Mouse (Mus musculus) liver, embryonic 13.5 days (tissue): ENCODE data around the gene Rarres1. TPM values are rescaled to one million over a fixed set of nuclear protein-coding genes. Genes with fewer than 3 reads are reported as not detected.
A peak's percentile ranks its signal among the peaks of the same experiment; 100 is the strongest.

ENCODE experiments used
- ATAC-seq: fragments of 200-750 bp; cut with Nextera tagmentation; 2 replicates; pipeline ENCODE4 v1.8.0; 2017; ENCODE audit warnings: low read depth, mild to moderate bottlenecking, moderate number of reproducible peaks, moderate library complexity
- DNase-seq: peaks from one replicate; pipeline ENCODE4 v3.0.0; 2022
- H3K27ac ChIP-seq: fragments of 300-500 bp; sonication (generic); 2 replicates; pipeline ENCODE4 v1.5.1; 2015; ENCODE audit warnings: moderate library complexity, mild to moderate bottlenecking, inconsistent platforms
- H3K27me3 ChIP-seq: fragments of 300-500 bp; sonication (generic); 2 replicates; pipeline ENCODE4 v1.6.1; 2015; ENCODE audit warnings: mild to moderate bottlenecking, inconsistent platforms
- H3K36me3 ChIP-seq: fragments of 300-500 bp; sonication (generic); 2 replicates; pipeline ENCODE4 v1.6.1; 2015; ENCODE audit warnings: mild to moderate bottlenecking, inconsistent platforms
- H3K4me1 ChIP-seq: fragments of 300-500 bp; sonication (generic); replicated peaks from 2 replicates; pipeline ENCODE4 v1.6.1; 2015; ENCODE audit warnings: inconsistent platforms
- H3K4me2 ChIP-seq: fragments of 300-500 bp; sonication (generic); 2 replicates; pipeline ENCODE4 v1.6.1; 2015; ENCODE audit warnings: inconsistent platforms, mild to moderate bottlenecking, moderate library complexity
- H3K4me3 ChIP-seq: fragments of 300-500 bp; sonication (generic); replicated peaks from 2 replicates; pipeline ENCODE4 v1.5.1; 2015; ENCODE audit warnings: mild to moderate bottlenecking, inconsistent platforms
- H3K9ac ChIP-seq: fragments of 300-500 bp; sonication (generic); 2 replicates; pipeline ENCODE4 v1.6.1; 2015; ENCODE audit warnings: mild to moderate bottlenecking, inconsistent platforms
- H3K9me3 ChIP-seq: fragments of 300-500 bp; sonication (generic); replicated peaks from 2 replicates; pipeline ENCODE4 v1.6.1; 2016; ENCODE audit warnings: inconsistent platforms
- WGBS: fragments of 180-500 bp; shearing (Covaris S2); methylation state at CpG from one replicate; pipeline ENCODE4 v1.1.7; 2015; ENCODE audit not compliant: insufficient replicate concordance; 5-methylcytosine and 5-hydroxymethylcytosine counted together
- polyA plus RNA-seq: library from polyadenylated mRNA; unstranded; fragments of >200 nt; fragmentation: Nextera tagmentation; extraction: Ambion mirVana; gene quantifications from 2 replicates; pipeline ENCODE4 v1.2.1, GENCODE M21; 2015

The Rarres1 gene
- polyA plus RNA-seq = 2.0 TPM in 2 replicates

DNA sequence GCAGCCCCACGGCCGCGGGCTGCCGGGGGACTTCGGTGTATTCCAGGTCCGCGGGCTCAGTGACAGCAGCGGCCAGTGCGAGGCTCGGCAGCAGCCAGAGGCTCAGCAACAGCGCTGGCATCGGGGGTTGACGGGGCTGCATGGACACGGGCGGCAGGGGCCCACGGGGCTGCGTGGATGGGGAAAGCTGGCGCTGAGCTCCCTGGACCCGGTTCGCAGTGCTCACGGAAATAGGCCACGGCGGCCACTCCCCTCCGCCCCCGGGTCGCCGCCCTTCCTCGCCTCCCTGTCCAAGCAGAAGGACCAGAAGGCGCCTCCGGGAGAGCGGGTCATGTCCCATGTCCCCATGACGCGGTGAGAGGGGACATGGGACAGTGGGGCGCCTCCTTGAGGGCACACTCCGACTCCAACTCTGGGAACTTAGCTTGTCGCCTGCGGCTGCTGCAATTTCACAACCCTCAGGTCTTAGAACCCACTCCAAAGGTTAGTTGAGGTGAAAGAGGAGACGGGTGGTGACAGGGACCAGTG lies at the start of gene Rarres1:
Gene Rarres1, minus strand, starts transcription at position 250 of the 528 bp plus-strand sequence.
- H3K27ac ChIP-seq = no peak within 1 kb of the TSS
- peak within 1 kb of the TSS; percentile 76 for H3K4me2 ChIP-seq
- H3K9ac ChIP-seq = peak within 1 kb of the TSS; percentile 49; the same call in 1 of the 2 replicates
- no peaks in the 10 kb centered on the region for H3K36me3 ChIP-seq
- ATAC-seq (0 out of 2 replicates have a peak, but pooled peaks have one; percentile 31), DNase-seq (no peak)
- H3K4me3 ChIP-seq = peak within 1 kb of the TSS; percentile 52
- peaks cover 3% of the 10 kb centered on the region; the same call in 1 of the 2 replicates for H3K4me1 ChIP-seq
- H3K27me3 ChIP-seq = peaks cover 45% of the 10 kb centered on the region
- H3K9me3 ChIP-seq = no peaks in the 10 kb centered on the region
- WGBS = 3% methylated on average over 38 of the region's 38 CpGs

DNA sequence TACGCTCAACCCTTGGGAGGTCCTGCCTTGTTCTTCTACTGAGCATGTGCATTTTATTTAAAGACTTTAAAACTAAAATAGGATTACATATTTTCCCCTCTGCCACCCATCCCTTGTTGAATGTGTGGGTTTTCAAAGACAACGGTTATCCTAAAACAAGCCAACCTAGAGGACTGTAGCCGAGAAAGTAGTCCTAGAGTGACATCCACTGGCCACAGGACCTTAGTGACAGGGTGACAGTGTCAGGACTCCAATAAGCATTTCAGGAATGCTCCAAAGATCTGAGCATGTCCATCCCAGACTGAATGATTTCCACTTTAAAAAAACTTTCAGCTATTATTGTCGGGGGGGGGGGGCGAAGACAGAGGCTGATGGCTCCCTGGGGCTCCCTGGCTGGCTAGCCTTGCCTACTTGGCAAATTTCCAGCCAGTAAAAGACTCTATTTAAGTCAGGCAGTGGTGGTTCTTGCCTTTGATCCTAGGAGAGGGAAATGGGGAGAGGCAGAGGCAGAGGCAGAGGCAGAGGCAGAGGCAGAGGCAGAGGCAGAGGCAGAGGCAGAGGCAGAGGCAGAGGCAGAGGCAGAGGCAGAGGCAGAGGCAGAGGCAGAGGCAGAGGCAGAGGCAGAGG lies 49.5 kb upstream of the Rarres1 start:
- WGBS = 54% methylated on average over 5 of the region's 5 CpGs
- Histone ChIP-seq H3K4me1 (peaks cover 32% of the 10 kb centered on the region), H3K9me3 (no peaks in the 10 kb centered on the region), H3K4me2 (no peak overlapping the region), H3K4me3 (no peak overlapping the region), H3K36me3 (no peaks in the 10 kb centered on the region), H3K27me3 (no peaks in the 10 kb centered on the region), H3K9ac (peak overlapping the region; percentile 29; the same call in 1 of the 2 replicates), H3K27ac (peak overlapping the region; percentile 71)
- ATAC-seq (peak; percentile 61), DNase-seq (no peak)

DNA sequence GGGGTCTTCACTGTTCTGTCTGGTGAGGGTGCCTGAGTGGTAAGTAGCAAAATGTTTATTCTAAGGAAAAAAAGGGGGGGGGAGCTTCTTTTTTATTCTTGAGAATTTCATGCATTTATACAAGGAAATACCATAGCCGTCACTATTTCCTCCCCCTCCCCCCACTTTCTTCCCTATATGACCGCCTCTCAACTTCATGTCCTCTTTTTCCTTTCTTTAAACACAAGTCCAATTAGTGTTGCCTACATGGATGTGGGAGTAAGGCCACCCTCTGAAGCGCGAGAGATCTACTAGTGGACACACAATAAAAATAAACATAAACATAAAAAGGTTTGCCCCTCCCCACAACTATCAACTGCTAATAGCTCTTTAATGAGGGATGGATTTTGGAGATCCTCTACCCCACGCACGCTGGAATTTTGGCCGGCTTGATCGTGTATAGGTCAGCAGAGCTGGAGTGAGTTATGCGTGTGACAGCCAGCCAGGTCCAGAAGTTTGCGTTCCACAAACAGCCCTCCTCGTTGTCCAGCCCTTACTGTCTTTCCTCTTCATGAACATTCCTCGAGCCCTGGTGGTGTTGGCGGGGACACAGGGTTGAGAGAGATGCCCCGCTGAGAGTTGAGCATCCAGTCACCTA lies 42.5 kb upstream of the Rarres1 start:
- DNase-seq (no peak), ATAC-seq (no peak)
- Histone ChIP-seq H3K9ac (no peak overlapping the region), H3K36me3 (no peaks in the 10 kb centered on the region), H3K4me2 (0 out of 2 replicates have a peak overlapping the region, but pooled peaks have one; percentile 24), H3K4me3 (no peak overlapping the region), H3K4me1 (no peaks in the 10 kb centered on the region; the same call in 1 of the 2 replicates), H3K27ac (no peak overlapping the region; the same call in 1 of the 2 replicates), H3K9me3 (no peaks in the 10 kb centered on the region), H3K27me3 (no peaks in the 10 kb centered on the region)
- WGBS = 72% methylated on average over 14 of the region's 14 CpGs

DNA sequence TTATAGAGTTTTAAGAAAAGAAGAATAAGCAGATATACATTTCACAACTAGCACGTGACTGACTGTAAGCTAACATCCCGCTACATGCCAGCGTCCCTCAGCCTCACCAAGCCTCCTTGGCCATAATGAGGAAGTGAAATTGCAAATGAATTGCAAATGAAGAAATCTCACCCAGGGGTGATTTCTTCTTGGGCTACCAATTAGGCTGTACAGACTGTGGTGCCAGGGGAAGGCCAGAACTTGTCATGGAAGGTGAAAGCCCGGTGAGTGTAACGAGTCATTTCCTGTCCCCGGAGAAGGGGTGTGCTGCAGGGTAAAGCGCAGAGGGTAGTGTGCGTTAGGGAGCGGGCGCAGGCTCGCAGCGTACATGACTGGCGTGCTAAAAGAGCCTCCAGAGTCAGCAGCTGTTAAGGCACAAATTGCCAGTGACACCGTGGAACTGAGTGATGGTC lies 41.9 kb upstream of the Rarres1 start:
- Histone ChIP-seq H3K9me3 (no peaks in the 10 kb centered on the region), H3K4me3 (no peak overlapping the region), H3K4me1 (no peaks in the 10 kb centered on the region; the same call in 1 of the 2 replicates), H3K27ac (no peak overlapping the region; the same call in 1 of the 2 replicates), H3K4me2 (0 out of 2 replicates have a peak overlapping the region, but pooled peaks have one; percentile 24), H3K27me3 (no peaks in the 10 kb centered on the region), H3K36me3 (no peaks in the 10 kb centered on the region), H3K9ac (no peak overlapping the region)
- 27% methylated on average over 14 of the region's 14 CpGs for WGBS
- DNase-seq (no peak), ATAC-seq (peak; percentile 46)

DNA sequence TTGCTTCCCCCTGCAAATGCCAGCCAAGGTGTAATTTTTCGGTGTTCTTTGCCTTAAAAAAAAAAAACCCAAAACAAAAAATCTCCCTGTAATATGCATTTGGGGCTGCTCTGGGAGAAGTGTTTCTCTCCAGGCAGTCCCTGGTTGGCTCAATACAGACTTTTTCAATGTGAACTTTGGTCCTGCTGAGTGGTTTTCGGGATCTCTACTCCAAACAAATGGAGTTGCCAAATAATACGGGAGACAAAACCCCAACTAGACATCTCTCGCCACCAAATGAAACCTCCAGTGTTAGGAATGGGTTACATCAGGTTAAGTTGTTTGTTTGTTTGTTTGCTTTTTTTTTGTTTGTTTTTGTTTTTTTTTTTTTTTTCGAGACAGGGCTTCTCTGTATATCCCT lies 39.9 kb upstream of the Rarres1 start:
- no peak for DNase-seq
- no peak overlapping the region for H3K4me2 ChIP-seq
- no peak for ATAC-seq
- H3K9me3 ChIP-seq = no peaks in the 10 kb centered on the region
- H3K4me3 ChIP-seq = no peak overlapping the region
- no peak overlapping the region for H3K9ac ChIP-seq
- 60% methylated on average over 5 of the region's 5 CpGs for WGBS
- no peaks in the 10 kb centered on the region for H3K36me3 ChIP-seq
- no peaks in the 10 kb centered on the region for H3K27me3 ChIP-seq
- H3K4me1 ChIP-seq = no peaks in the 10 kb centered on the region; the same call in 1 of the 2 replicates
- no peak overlapping the region; the same call in 1 of the 2 replicates for H3K27ac ChIP-seq

DNA sequence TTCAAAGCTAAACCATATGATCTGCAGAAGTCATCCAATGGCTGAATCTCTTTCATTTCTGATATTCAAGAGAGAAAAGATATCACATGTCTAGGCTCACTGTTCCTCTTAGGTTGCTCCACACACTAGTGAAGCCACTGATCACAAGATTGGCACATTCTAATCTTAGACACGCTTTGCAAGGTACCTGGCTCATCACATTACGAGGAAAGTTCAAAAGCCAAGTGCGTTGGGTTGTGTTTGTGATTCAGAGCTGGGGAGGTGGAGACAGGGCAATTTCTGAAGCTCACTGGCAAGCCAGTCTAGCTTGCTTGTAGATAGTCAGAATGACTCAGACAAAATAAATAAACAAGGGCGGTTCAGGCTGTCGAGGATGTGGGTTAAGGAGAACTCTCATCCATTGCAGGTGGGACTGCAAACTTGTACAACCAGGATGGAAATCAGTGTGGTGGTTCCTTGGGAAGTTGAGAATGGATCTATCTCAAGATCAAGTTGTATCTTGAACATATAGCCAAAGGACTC lies 38.7 kb upstream of the Rarres1 start:
- Histone ChIP-seq H3K9me3 (no peaks in the 10 kb centered on the region), H3K4me3 (no peak overlapping the region), H3K9ac (no peak overlapping the region), H3K4me2 (no peak overlapping the region), H3K27ac (no peak overlapping the region), H3K27me3 (no peaks in the 10 kb centered on the region), H3K36me3 (no peaks in the 10 kb centered on the region), H3K4me1 (no peaks in the 10 kb centered on the region; the same call in 1 of the 2 replicates)
- no peak for ATAC-seq
- no peak for DNase-seq
- WGBS = 65% methylated on average over 5 of the region's 5 CpGs

DNA sequence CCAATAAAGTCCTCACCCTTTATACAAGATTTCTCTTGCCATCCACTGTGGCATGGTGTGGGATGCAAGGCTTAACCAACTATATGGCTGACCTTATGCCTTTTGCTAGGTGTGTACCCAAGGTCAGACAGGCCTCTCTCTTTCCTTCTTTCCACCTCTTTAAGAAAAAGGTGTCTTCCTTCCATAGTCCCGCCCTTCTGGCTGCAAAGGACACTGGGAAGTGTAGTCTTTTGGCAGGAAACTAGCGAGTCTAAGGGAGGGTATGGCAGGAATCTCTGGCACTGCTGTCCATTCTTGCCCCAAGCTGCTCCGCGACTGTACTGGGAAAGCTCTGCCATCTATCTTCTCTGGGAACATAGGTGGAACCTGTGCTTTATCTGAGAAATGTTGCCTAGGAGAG lies 38.0 kb upstream of the Rarres1 start:
- no peaks in the 10 kb centered on the region for H3K27me3 ChIP-seq
- no peak for ATAC-seq
- H3K4me1 ChIP-seq = no peaks in the 10 kb centered on the region; the same call in 1 of the 2 replicates
- DNase-seq = no peak
- 35% methylated on average over 4 of the region's 4 CpGs for WGBS
- no peaks in the 10 kb centered on the region for H3K36me3 ChIP-seq
- H3K4me2 ChIP-seq = no peak overlapping the region
- no peak overlapping the region for H3K4me3 ChIP-seq
- H3K27ac ChIP-seq = no peak overlapping the region
- no peaks in the 10 kb centered on the region for H3K9me3 ChIP-seq
- no peak overlapping the region for H3K9ac ChIP-seq

DNA sequence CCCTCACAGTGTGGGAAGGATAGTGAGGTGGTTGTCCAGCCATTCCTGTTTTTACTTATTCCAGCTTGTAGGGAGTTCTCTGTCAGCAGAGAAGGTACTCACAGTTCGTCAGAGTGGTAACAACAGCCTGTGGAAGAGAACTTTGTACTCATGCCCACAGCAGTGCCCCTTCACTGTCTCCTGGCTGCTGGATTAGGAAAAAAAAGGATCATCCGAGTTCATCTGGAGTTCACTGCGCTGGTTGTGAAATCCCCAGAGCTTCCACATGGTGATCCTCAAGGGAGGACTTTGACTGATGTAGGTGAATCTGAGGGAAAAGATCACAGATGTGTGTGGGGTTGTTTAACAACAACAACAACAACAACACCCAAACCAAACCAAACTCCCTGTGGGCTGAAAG lies 35.9 kb upstream of the Rarres1 start:
- no peak overlapping the region for H3K4me2 ChIP-seq

DNA sequence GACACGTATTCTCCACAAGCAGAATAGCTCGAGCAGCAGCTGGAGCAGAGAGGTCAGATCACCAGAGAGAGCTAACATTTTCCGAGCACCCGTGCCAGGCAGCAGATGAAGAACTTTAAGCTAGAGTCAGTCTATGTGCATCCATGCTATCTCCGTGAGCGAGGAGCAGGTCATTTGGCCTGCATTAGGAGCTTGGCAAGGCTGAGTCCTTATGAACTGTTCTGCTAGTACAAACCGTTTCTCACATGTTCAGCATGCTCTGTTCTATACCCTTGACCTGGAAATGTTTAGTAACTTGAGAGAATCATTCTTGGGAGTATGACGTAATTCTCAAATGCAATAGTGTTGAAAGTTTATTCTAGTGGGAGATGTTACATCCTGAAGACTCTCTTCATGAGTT lies 28.3 kb upstream of the Rarres1 start:
- DNase-seq = no peak
- WGBS = 69% methylated on average over 8 of the region's 8 CpGs
- no peaks in the 10 kb centered on the region for H3K36me3 ChIP-seq
- H3K27ac ChIP-seq = no peak overlapping the region
- no peak overlapping the region for H3K4me3 ChIP-seq
- ATAC-seq = no peak
- no peaks in the 10 kb centered on the region for H3K27me3 ChIP-seq
- no peaks in the 10 kb centered on the region for H3K4me1 ChIP-seq
- H3K4me2 ChIP-seq = no peak overlapping the region
- H3K9me3 ChIP-seq = no peaks in the 10 kb centered on the region
- H3K9ac ChIP-seq = no peak overlapping the region

More for the DNA sequence above, 35.9 kb upstream of the Rarres1 start:
- Histone ChIP-seq H3K4me1 (no peaks in the 10 kb centered on the region; the same call in 1 of the 2 replicates), H3K27ac (no peak overlapping the region), H3K27me3 (no peaks in the 10 kb centered on the region), H3K4me3 (no peak overlapping the region), H3K9ac (no peak overlapping the region), H3K9me3 (no peaks in the 10 kb centered on the region), H3K36me3 (no peaks in the 10 kb centered on the region)
- 51% methylated on average over 3 of the region's 3 CpGs for WGBS
- DNase-seq (no peak), ATAC-seq (no peak)

DNA sequence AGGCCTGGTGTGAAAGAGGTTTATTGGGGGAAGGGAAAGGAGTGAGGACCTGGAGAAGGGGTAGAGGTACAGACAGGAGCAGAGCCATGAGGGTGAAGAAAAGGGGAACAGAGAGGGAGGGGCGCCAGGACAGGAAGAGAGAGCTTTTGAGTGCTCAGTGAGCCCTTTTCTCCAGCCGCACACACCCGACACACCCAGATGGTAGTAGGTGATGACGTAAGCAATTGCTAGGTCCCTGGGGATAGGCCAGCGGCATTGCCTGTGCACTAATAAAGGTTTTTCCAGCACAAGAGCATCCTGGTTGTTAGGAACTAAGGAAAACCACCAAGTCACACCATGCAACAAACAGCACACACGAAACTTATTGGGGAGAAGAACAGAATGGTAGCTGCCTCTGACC lies 9.4 kb upstream of the Rarres1 start:
- Histone ChIP-seq H3K27me3 (no peaks in the 10 kb centered on the region), H3K4me2 (no peak overlapping the region), H3K27ac (no peak overlapping the region), H3K9me3 (no peaks in the 10 kb centered on the region), H3K36me3 (no peaks in the 10 kb centered on the region), H3K4me1 (no peaks in the 10 kb centered on the region), H3K9ac (no peak overlapping the region), H3K4me3 (no peak overlapping the region)
- no peak for DNase-seq
- 58% methylated on average over 6 of the region's 6 CpGs for WGBS
- ATAC-seq = no peak

DNA sequence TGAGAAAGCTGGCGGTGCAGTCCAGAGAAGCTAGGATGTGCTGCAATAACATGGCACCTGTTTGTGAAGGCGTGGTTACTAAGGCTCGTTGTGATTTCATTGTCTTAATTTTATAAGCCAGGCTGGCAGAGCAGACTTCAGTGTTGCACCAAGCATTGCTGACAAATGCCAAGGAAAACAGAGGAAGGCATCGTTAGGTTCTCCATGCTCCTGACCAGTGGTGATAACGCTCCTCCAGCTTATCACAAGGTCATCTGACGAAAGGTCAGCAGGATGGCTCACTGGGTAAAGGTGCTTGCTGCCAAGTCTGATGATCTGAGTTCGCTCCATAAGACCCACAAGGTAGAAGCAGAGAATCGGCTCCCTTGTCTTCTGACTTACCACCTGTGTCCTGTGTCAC lies 7.4 kb upstream of the Rarres1 start:
- Histone ChIP-seq H3K4me2 (no peak overlapping the region), H3K27me3 (peaks cover 7% of the 10 kb centered on the region; the same call in 1 of the 2 replicates), H3K9me3 (no peaks in the 10 kb centered on the region), H3K9ac (no peak overlapping the region), H3K4me3 (no peak overlapping the region), H3K36me3 (no peaks in the 10 kb centered on the region), H3K27ac (no peak overlapping the region), H3K4me1 (no peaks in the 10 kb centered on the region)
- ATAC-seq (no peak), DNase-seq (no peak)
- WGBS = 65% methylated on average over 8 of the region's 8 CpGs
